Mouse (Mus musculus): Measurements from ENCODE around the gene Ubxn6. TPM values are rescaled to one million over a fixed set of nuclear protein-coding genes. Genes with fewer than 3 reads are reported as not detected.

Ubxn6 gene
- polyA plus RNA-seq, 1 experiment: 109 TPM

- TF ChIP-seq POLR2A (IDR thresholded peaks at IDR 0.05; ENCODE audit: extremely low read depth, insufficient read depth, low read length) (no peak), CTCF (IDR thresholded peaks at IDR 0.05; ENCODE audit: extremely low read depth, insufficient read depth, low read length) (no peak)
- no peak overlapping the region for H3K4me3 ChIP-seq (ENCODE audit: insufficient read depth, low read length)
- H3K27ac ChIP-seq (ENCODE audit: insufficient read depth, low read length): no peak overlapping the region
- H3K4me1 ChIP-seq (ENCODE audit: control insufficient read depth, insufficient read depth, low read length): peaks cover 17% of the 10 kb centered on the region
These were observed 43.4 kb downstream of the Ubxn6 start for GRCm38 (mm10) chr17:56031431-56031830.

GRCm38 (mm10) chr17:56030919-56031318 lies 43.9 kb downstream of the Ubxn6 start:
- peaks cover 19% of the 10 kb centered on the region for H3K4me1 ChIP-seq (ENCODE audit: control insufficient read depth, insufficient read depth, low read length)
- H3K27ac ChIP-seq (ENCODE audit: insufficient read depth, low read length): peak overlapping the region; percentile 43; the same call in 1 of the 2 replicates
- no peak for TF ChIP-seq POLR2A (IDR thresholded peaks at IDR 0.05; ENCODE audit: extremely low read depth, insufficient read depth, low read length)
- H3K4me3 ChIP-seq (ENCODE audit: insufficient read depth, low read length): no peak overlapping the region

GRCm38 (mm10) chr17:56030238-56030870 lies 44.5 kb downstream of the Ubxn6 start:
- TF ChIP-seq POLR2A (IDR thresholded peaks at IDR 0.05; ENCODE audit: extremely low read depth, insufficient read depth, low read length) (no peak), CTCF (IDR thresholded peaks at IDR 0.05; ENCODE audit: extremely low read depth, insufficient read depth, low read length) (no peak)
- H3K4me3 ChIP-seq (ENCODE audit: insufficient read depth, low read length): no peak overlapping the region
- peak overlapping the region; percentile 43; the same call in 1 of the 2 replicates for H3K27ac ChIP-seq (ENCODE audit: insufficient read depth, low read length)
- H3K4me1 ChIP-seq (ENCODE audit: control insufficient read depth, insufficient read depth, low read length): peaks cover 19% of the 10 kb centered on the region

- Histone ChIP-seq H3K4me3 (ENCODE audit: insufficient read depth, low read length) (no peak overlapping the region), H3K4me1 (ENCODE audit: control insufficient read depth, insufficient read depth, low read length) (peaks cover 25% of the 10 kb centered on the region), H3K27ac (ENCODE audit: insufficient read depth, low read length) (no peak overlapping the region)
- TF ChIP-seq POLR2A (IDR thresholded peaks at IDR 0.05; ENCODE audit: extremely low read depth, insufficient read depth, low read length): no peak
- TF ChIP-seq CTCF (IDR thresholded peaks at IDR 0.05; ENCODE audit: extremely low read depth, insufficient read depth, low read length): no peak
These were observed 46.9 kb downstream of the Ubxn6 start for GRCm38 (mm10) chr17:56027801-56028441.

GRCm38 (mm10) chr17:56026881-56027280 lies 47.9 kb downstream of the Ubxn6 start:
- Histone ChIP-seq H3K27ac (ENCODE audit: insufficient read depth, low read length) (no peak overlapping the region), H3K4me3 (ENCODE audit: insufficient read depth, low read length) (no peak overlapping the region), H3K4me1 (ENCODE audit: control insufficient read depth, insufficient read depth, low read length) (peaks cover 28% of the 10 kb centered on the region)
- TF ChIP-seq POLR2A (IDR thresholded peaks at IDR 0.05; ENCODE audit: extremely low read depth, insufficient read depth, low read length) (no peak), CTCF (IDR thresholded peaks at IDR 0.05; ENCODE audit: extremely low read depth, insufficient read depth, low read length) (no peak)

- peaks cover 32% of the 10 kb centered on the region for H3K4me1 ChIP-seq (ENCODE audit: control insufficient read depth, insufficient read depth, low read length)
- no peak overlapping the region for H3K27ac ChIP-seq (ENCODE audit: insufficient read depth, low read length)
- no peak overlapping the region for H3K4me3 ChIP-seq (ENCODE audit: insufficient read depth, low read length)
- TF ChIP-seq CTCF (IDR thresholded peaks at IDR 0.05; ENCODE audit: extremely low read depth, insufficient read depth, low read length) (no peak), POLR2A (IDR thresholded peaks at IDR 0.05; ENCODE audit: extremely low read depth, insufficient read depth, low read length) (no peak)
These were observed 48.5 kb downstream of the Ubxn6 start for GRCm38 (mm10) chr17:56026303-56026702.

- TF ChIP-seq POLR2A (IDR thresholded peaks at IDR 0.05; ENCODE audit: extremely low read depth, insufficient read depth, low read length) (no peak), CTCF (IDR thresholded peaks at IDR 0.05; ENCODE audit: extremely low read depth, insufficient read depth, low read length) (no peak)
- H3K4me1 ChIP-seq (ENCODE audit: control insufficient read depth, insufficient read depth, low read length): peaks cover 27% of the 10 kb centered on the region
- H3K27ac ChIP-seq (ENCODE audit: insufficient read depth, low read length): no peak overlapping the region
- no peak overlapping the region for H3K4me3 ChIP-seq (ENCODE audit: insufficient read depth, low read length)
These were observed 49.9 kb downstream of the Ubxn6 start for GRCm38 (mm10) chr17:56024931-56025330.

- no peak for TF ChIP-seq CTCF (IDR thresholded peaks at IDR 0.05; ENCODE audit: extremely low read depth, insufficient read depth, low read length)
- no peak for TF ChIP-seq POLR2A (IDR thresholded peaks at IDR 0.05; ENCODE audit: extremely low read depth, insufficient read depth, low read length)
- Histone ChIP-seq H3K4me1 (ENCODE audit: control insufficient read depth, insufficient read depth, low read length) (peaks cover 26% of the 10 kb centered on the region), H3K4me3 (ENCODE audit: insufficient read depth, low read length) (no peak overlapping the region), H3K27ac (ENCODE audit: insufficient read depth, low read length) (no peak overlapping the region)
These were observed 50.4 kb downstream of the Ubxn6 start for GRCm38 (mm10) chr17:56024476-56024875.

- TF ChIP-seq POLR2A (IDR thresholded peaks at IDR 0.05; ENCODE audit: extremely low read depth, insufficient read depth, low read length) (no peak), CTCF (IDR thresholded peaks at IDR 0.05; ENCODE audit: extremely low read depth, insufficient read depth, low read length) (no peak)
- Histone ChIP-seq H3K4me1 (ENCODE audit: control insufficient read depth, insufficient read depth, low read length) (peaks cover 25% of the 10 kb centered on the region), H3K4me3 (ENCODE audit: insufficient read depth, low read length) (no peak overlapping the region), H3K27ac (ENCODE audit: insufficient read depth, low read length) (peak overlapping the region; percentile 35)
These were observed 51.4 kb downstream of the Ubxn6 start for GRCm38 (mm10) chr17:56023386-56023785.

- TF ChIP-seq CTCF (IDR thresholded peaks at IDR 0.05; ENCODE audit: extremely low read depth, insufficient read depth, low read length) (no peak), POLR2A (IDR thresholded peaks at IDR 0.05; ENCODE audit: extremely low read depth, insufficient read depth, low read length) (no peak)
- Histone ChIP-seq H3K4me1 (ENCODE audit: control insufficient read depth, insufficient read depth, low read length) (peaks cover 23% of the 10 kb centered on the region), H3K4me3 (ENCODE audit: insufficient read depth, low read length) (no peak overlapping the region), H3K27ac (ENCODE audit: insufficient read depth, low read length) (peak overlapping the region; percentile 35; the same call in 1 of the 2 replicates)
These were observed 51.9 kb downstream of the Ubxn6 start for GRCm38 (mm10) chr17:56022989-56023290.
